Mouse (Mus musculus) adrenal gland, postnatal 25 days (tissue): ENCODE measurements around the gene Atp8b4. TPM values are rescaled to one million over a fixed set of nuclear protein-coding genes. Genes with fewer than 3 reads are reported as not detected.

Experiments used
- DNase-seq: peaks from one replicate; pipeline ENCODE4 v3.0.0; 2021; ENCODE audit warnings: mixed read lengths
- total RNA-seq: library from RNA; stranded (reverse); gene quantifications from 2 replicates; pipeline ENCODE4 v1.2.3, GENCODE M21; 2021

Atp8b4 gene
- total RNA-seq, 1 experiment from 2014 or later: 0.82 TPM

- no peak for DNase-seq
Measured at GRCm38 (mm10) chr2:126432481-126433066, 67.9 kb downstream of the Atp8b4 start.

- DNase-seq: peak; percentile 55
Measured at GRCm38 (mm10) chr2:126429282-126429681, 71.2 kb downstream of the Atp8b4 start.

- no peak for DNase-seq
Measured at GRCm38 (mm10) chr2:126425223-126425622, 75.3 kb downstream of the Atp8b4 start.

- DNase-seq: no peak
Measured at GRCm38 (mm10) chr2:126424714-126425113, 75.8 kb downstream of the Atp8b4 start.

- no peak for DNase-seq
Measured at GRCm38 (mm10) chr2:126420901-126421300, 79.6 kb downstream of the Atp8b4 start.

GRCm38 (mm10) chr2:126418916-126419315 is 81.6 kb downstream of the Atp8b4 start:
- no peak for DNase-seq

GRCm38 (mm10) chr2:126416772-126417171 is 83.7 kb downstream of the Atp8b4 start:
- DNase-seq: no peak

- DNase-seq: no peak
Measured at GRCm38 (mm10) chr2:126415981-126416380, 84.5 kb downstream of the Atp8b4 start.

GRCm38 (mm10) chr2:126412759-126413158 is 87.7 kb downstream of the Atp8b4 start:
- DNase-seq: no peak

GRCm38 (mm10) chr2:126399454-126399853 is 101.0 kb downstream of the Atp8b4 start:
- DNase-seq: no peak

- no peak for DNase-seq
Measured at GRCm38 (mm10) chr2:126399017-126399416, 101.5 kb downstream of the Atp8b4 start.

GRCm38 (mm10) chr2:126398216-126398615 is 102.3 kb downstream of the Atp8b4 start:
- no peak for DNase-seq

- no peak for DNase-seq
Measured at GRCm38 (mm10) chr2:126397513-126397912, 103.0 kb downstream of the Atp8b4 start.

- DNase-seq: no peak
Measured at GRCm38 (mm10) chr2:126394924-126395323, 105.5 kb downstream of the Atp8b4 start.

GRCm38 (mm10) chr2:126387458-126388037 is 112.9 kb downstream of the Atp8b4 start:
- no peak for DNase-seq

- no peak for DNase-seq
Measured at GRCm38 (mm10) chr2:126386056-126386455, 114.4 kb downstream of the Atp8b4 start.

- DNase-seq: no peak
Measured at GRCm38 (mm10) chr2:126380300-126380699, 120.2 kb downstream of the Atp8b4 start.

- no peak for DNase-seq
Measured at GRCm38 (mm10) chr2:126371634-126372033, 128.8 kb downstream of the Atp8b4 start.

- DNase-seq: no peak
Measured at GRCm38 (mm10) chr2:126369815-126370214, 130.7 kb downstream of the Atp8b4 start.

- no peak for DNase-seq
Measured at GRCm38 (mm10) chr2:126363745-126364725, 136.4 kb downstream of the Atp8b4 start.

GRCm38 (mm10) chr2:126363050-126363744 is 137.3 kb downstream of the Atp8b4 start:
- DNase-seq: peak; percentile 86

- DNase-seq: no peak
Measured at GRCm38 (mm10) chr2:126361131-126361810, 139.2 kb downstream of the Atp8b4 start.
